Mouse (Mus musculus) kidney, postnatal 10 days (tissue): ENCODE measurements at regions not wholly inside any gene's neighbourhood (a gene's known extent, or its start where the extent isn't known, plus 50 kb on each side); places are given as distances from the start of the nearest gene placed in this dataset.
"Not testable (repeated sequence)": the region's sequence is repeated elsewhere in the genome, so short reads cannot be mapped to it uniquely, and the experiment has no call there.

Experiments
- DNase-seq: peaks from one replicate; pipeline ENCODE4 v3.0.0; 2021; ENCODE audit warnings: mixed read lengths

DNA sequence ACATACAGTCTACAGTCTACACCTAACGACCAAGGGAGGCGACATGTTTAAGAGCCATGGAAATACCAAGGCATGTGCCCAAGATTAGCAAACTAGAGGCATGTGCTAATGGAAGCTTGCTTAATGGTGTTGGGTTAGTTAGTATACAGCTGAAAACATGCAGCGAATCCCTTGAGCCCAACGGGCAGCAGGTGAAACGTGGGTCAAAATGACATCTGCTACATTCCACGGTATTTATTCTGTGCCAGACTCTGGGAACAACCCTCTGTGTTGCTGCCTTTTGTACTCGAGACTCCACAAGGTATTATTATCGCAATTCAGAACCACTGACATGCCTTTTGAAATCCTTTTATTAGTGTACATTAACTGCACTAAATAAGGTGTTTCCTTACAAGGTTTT lies 188.1 kb upstream of the Rhobtb1 start:
- DNase-seq = no peak

GRCm38 (mm10) chr10:68965271-68965670 lies 186.0 kb upstream of the Rhobtb1 start:
- no peak for DNase-seq

- DNase-seq = no peak
Observed at GRCm38 (mm10) chr10:68967976-68968968, 183.0 kb upstream of the Rhobtb1 start.

DNA sequence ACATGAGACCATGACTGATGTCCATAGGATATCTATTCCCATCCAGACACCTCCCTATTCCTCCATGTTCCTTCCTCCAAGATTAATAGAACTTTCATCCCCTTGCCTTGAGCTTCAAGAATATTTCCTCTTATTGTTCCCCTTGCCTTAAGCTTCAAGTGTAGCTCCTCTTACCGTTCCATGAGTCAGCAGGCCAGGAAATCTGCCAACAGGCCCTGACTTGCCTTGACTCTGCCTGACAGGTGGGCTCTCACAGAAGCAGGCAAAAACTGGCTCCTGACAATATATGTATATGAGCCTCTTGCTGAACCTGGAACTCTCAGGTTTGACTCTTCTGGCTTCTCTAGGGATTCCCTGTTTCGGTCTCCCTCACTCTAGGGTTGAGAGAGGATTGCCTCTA lies 180.7 kb upstream of the Rhobtb1 start:
- DNase-seq = peak; percentile 51

DNA sequence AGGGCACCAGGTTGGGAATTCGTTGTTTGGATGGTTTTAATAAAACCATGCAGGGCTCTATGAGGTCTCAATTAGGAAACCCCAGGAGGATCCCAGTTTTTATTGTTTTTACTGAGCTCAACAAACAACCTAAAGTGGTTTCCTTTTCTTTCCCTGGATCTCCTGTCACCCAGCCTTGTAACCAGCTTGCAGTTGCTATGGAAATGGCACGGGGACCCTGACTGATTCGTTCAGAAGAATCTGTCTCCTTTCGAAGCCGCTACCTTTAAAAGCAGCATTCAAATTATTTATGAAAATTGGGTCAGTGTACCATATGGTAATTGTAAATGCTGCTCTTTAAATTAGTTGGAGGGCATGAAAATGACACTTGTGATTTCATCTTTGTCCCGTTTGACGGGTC lies 176.5 kb upstream of the Rhobtb1 start:
- no peak for DNase-seq

GRCm38 (mm10) chr10:68976443-68977025 lies 174.7 kb upstream of the Rhobtb1 start:
- DNase-seq = peak; percentile 31

- DNase-seq = peak; percentile 27
Observed at GRCm38 (mm10) chr10:68978115-68978514, 173.1 kb upstream of the Rhobtb1 start.

DNA sequence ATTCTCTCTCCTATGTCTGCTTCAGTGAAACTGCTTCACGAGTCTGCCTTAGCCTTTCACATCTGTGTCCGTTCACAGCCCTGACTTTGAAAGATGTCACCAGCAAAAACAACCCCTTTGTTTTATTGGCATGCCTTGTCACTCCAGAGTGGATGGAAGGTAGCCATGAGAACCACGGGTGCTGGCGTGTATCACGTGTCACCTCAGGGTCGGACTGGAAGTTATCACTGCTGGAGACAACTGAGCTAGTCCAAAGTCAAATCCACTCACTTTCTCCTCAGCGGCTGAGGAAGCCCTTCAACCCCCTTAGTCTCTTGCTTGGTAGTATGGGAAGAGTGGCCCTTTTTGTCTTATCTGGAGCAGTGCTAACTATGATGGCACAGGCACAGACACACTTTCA lies 171.3 kb upstream of the Rhobtb1 start:
- no peak for DNase-seq

DNA sequence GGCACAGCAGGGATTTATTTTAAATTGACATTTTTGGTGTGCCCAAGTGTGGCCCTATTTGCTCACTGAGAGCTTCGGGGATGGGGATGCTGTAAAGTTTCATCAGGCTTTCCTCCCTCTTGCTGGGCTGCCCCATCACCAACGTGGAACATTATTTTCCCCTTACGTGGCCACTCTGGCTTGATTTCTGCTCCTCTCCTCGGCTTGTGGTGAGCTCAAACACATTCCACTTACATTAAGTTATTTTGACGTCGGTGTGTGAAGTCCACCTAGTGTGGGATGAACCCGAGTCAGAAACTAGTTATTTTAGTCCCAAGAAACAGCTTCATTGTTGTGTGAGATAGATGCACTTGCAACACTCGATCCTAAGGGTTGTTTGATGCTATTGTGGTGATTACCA lies 168.9 kb upstream of the Rhobtb1 start:
- DNase-seq = no peak

- DNase-seq = no peak
Observed at GRCm38 (mm10) chr10:68990584-68990983, 160.7 kb upstream of the Rhobtb1 start.

DNA sequence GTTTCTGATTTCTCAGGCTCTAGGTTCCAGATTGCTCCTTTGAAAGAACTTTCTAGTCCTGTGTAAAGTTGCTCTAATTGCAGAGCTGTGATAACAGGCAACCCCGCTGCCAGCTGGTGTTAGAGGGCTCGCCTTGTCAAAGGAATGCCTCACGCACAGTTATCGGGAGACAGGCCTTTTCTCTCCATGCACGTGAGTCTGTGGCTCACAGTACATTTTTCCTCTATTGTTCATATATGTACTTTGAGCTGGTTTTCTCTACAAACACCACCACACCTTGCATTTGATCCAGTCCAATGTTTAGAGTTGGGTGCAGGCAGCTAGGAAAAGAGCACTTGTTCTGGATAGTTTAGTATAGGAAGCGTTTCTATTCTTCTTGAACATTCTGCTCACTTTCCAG lies 151.6 kb upstream of the Rhobtb1 start:
- DNase-seq = no peak

GRCm38 (mm10) chr10:69001654-69002435 lies 149.4 kb upstream of the Rhobtb1 start:
- DNase-seq = no peak

- peak; percentile 92 for DNase-seq
Observed at GRCm38 (mm10) chr10:69005199-69005872, 145.9 kb upstream of the Rhobtb1 start.

DNA sequence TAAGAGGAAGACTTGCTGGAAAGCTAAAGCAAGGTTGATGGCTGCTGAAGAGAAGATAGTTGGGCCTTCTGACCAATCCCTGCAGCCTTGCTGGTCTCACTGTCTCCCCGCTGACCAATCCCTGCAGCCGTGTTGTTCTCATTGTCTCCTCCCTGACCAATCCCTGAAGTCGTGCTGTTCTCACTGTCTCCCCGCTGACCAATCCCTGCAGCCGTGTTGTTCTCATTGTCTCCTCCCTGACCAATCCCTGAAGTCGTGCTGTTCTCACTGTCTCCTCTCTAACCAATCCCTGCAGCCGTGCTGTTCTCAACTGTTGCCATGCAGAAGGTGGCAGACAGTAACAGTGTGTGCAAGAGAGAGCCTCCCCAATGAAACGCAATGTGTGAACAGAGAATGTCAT lies 142.6 kb upstream of the Rhobtb1 start:
- DNase-seq = not testable (repeated sequence)

DNA sequence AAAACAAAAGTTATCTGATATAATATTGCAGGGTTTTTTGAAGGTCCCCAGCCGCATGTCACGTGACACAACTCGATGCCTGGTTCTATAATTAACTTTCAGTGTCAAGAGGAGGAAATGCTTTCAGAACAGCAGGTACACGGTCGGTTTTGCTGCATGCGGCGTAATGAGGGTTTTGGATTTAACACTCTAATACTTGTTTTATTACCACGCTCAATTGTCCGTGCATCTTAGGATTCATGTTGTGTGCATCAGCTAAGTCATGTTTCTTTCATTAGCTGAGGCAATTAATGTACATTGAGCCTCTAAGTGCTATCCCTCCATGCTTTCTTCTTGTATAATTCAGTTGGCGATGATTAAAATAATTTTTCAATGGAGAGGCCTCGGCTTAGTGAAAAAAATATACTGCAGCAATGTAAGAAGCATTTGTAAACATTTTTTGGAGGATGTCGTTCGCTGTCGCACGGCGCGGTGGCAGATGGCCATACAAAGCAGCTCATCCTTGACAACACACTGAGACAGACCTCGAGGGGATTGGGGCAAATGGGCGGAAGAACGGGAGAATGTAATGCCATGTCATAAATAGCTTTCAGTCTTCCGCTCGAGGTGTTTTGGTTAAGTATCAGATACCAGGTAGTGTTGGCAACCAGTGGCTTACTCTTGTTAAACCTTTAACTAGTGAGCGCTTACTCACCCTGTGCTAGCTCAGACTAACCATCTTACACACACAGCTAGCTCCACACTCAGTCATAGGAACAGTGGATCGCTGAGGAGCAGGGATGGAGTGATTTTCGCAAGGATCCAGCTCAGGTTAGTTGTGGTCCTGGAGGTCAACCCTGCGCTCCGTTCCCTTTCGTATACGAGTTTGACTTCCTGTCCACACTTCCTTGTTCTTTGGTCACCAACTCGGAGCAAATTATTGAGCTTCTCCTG lies 130.2 kb upstream of the Rhobtb1 start:
- no peak for DNase-seq

DNA sequence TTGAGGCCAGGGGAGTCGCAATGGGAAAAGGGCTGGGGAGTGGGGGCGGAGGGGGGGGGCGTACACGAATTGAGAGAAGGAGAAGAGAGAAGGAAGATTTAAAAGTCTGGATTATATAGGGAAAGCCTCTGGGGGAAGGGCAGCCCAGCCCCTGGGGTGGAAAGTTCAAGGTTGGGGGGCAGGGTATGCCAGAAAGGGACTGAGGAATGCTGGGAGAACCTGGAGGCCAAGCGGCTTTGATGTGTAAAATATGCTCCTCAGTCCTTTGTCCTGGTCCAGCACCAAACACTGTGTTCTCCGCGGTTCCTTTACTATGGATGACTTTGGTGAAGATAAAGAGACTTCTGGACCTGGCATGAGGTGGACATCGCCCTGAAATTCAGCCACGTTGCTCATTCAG lies 117.8 kb upstream of the Rhobtb1 start:
- DNase-seq = no peak

DNA sequence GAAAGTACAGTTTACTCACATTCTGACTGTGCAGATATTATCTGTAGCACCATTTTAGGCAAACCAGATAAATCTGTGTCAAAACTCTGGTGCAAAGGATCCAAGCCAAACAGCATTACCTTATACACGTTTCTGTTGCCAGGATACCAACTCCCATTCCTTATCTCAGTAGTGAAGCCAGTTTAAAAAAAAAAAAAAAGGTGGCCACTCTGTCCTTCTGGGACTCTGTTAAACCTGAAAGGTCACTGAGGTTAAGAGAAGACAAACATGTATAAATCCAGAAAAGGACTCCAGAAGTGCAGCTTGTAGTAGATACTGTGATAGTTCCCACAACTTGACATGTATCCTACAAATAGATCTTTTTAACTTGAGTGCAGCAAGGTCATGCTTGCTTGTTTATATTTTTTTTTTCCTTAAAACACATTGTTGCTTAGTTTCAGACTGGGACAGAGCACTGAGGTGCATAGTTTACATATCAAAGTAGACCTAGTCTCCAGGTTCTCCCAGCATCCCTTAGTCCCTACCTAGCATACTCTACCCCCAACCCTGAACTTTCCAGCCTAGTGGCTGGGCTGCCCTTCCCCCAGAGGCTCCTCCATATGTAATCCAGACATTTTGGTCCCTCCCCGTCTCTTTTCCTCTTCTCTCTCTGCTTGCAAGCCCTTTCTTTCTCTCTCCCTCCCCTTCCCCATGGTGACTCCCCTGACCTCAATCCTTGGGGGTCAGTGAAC lies 116.7 kb upstream of the Rhobtb1 start:
- DNase-seq = no peak

GRCm38 (mm10) chr10:69035536-69035935 lies 115.7 kb upstream of the Rhobtb1 start:
- DNase-seq = not testable (repeated sequence)

- DNase-seq = no peak
Observed at GRCm38 (mm10) chr10:69036096-69036495, 115.1 kb upstream of the Rhobtb1 start.

DNA sequence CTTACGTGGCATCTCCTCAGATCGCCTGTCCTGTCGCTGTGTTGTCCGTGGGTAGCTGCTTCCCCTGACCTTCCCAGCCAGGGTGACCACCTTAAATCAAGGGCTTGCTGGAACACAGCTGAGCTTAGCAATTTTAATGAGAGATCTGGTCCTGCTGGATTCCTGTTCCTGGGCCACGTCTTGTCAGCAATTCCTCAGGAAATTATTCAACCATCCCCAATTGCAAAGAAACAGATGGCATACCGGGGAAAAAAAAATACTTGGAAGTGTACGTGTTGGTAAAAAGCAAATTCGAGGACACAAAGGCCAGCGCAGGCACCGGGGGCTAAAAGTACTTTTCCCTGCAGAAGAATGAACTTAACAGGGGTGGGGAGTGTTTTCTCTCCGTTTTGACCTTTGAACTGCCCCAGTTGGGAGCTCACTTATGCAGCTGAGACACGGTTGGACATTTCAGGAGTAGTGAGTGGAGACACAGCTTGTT lies 107.0 kb upstream of the Rhobtb1 start:
- DNase-seq = peak; percentile 31

DNA sequence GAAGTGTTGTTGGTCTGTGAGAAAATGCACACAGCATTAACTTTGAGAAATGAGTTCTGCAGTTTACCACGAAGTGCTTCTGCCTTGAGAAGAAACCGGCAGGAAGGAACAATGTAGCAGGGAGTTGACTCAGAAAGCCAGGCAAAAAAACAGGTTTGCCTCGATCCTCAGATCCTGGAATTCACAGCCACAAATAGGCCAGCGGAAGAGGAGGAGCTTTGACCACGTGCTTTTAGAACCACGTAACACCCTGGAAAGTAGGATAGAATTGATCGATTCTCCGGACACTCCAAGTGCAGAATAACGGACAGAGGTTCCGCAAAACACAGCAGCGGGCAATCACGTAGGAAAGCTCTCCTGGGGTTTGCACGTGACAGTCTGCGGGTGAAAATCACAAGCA lies 106.0 kb upstream of the Rhobtb1 start:
- no peak for DNase-seq
